Mouse (Mus musculus): ENCODE data around the gene Shh.

DNA sequence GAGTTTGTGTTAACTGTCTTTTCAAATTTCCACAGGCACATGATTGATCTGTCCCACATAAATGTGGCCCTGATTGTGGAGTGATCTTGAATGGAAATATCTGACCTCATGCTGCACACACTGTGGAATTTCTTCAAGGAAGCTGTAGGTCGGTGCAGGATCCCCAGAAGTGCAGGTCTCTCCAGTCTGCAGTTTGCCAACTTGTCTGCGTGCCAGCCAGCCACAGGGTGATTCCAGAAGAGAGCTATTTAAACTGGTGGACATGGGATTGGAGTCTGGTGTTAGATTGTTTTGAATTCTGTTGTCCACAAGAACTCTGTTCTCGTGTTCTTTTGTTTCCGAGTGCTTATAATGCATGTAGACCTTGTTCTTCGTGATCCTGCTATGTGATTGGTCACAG lies 53.5 kb downstream of the Shh start:
- TF ChIP-seq CTCF (conservative IDR thresholded peaks at IDR 0.05; ENCODE audit: insufficient read depth, insufficient read length, low read depth, low read length) (no peak), POLR2A (IDR thresholded peaks at IDR 0.05; ENCODE audit: low read depth, low read length) (no peak)

Data from kidney, adult 2 months (tissue).